In genomic region chr4:152021568-152022097, GRCm38 (mm10) we compare ENCODE assay signal across 24 mouse cellular contexts. TPM values are rescaled to one million over a fixed set of nuclear protein-coding genes. Genes with fewer than 3 reads are reported as not detected.
DNase-seq lines count a peak whose midpoint lies in the region; ATAC-seq and TF ChIP-seq lines count a peak whose summit lies in the region.
"Had no signal": no experiment of that assay in that cellular context is flagged by ENCODE, and none has a peak within 500 bp of the region (broad histone marks: within the 10 kb centered on the region; RNA-seq: fewer than 3 reads in every experiment).

No protein-coding gene starts in this region.

- dilution Hi-C loops in CH12.LX (cut with MboI; ENCODE audit: extremely low pct_ligation_motif_present, extremely low pct_unique_long_range_greater_than_20kb, low sequenced_read_pairs) = no loop called here

- H3K27ac ChIP-seq in heart, adult 2 months = no peak overlapping the region
- no peak overlapping the region for H3K27ac ChIP-seq in heart, embryonic 12.5 days (ENCODE audit: poor library complexity, severe bottlenecking)
- no peak overlapping the region for H3K27ac ChIP-seq in liver, embryonic 14.5 days
- H3K27ac ChIP-seq in CH12.LX (ENCODE audit: insufficient read depth, low read depth) (no peak overlapping the region), ES-E14 (ENCODE audit: insufficient read depth, low read depth, low read length, poor library complexity, severe bottlenecking) (no peak overlapping the region)
- H3K27ac ChIP-seq in forebrain, embryonic 10.5 days = no peak overlapping the region
- no peak overlapping the region for H3K27ac ChIP-seq in heart, embryonic 10.5 days
- H3K27ac ChIP-seq: embryonic facial prominence, embryonic 13.5 days; forebrain, embryonic 15.5 days; hindbrain, embryonic 15.5 days; kidney, postnatal 0 days; liver, embryonic 15.5 days; neural tube, embryonic 15.5 days had no signal

- 0 out of 2 replicates have a peak, but pooled peaks have one; percentile 8 for TF ChIP-seq CTCF in heart, adult 2 months (IDR thresholded peaks at IDR 0.05)
- peak; percentile 50 for TF ChIP-seq CTCF in liver, embryonic 14.5 days (IDR thresholded peaks at IDR 0.05; ENCODE audit: low read depth)
- peak in 1 of 2 experiments; percentile 43; a peak in 2 of 4 replicates for TF ChIP-seq CTCF in CH12.LX (conservative IDR thresholded peaks at IDR 0.05 in 1 of 2, IDR thresholded peaks at IDR 0.05 in 1 of 2; ENCODE audit: low read depth in 2 of 2, low read length in 2 of 2)

- H3K79me2 ChIP-seq in heart, adult 2 months (replicated peaks; ENCODE audit: control insufficient read depth, insufficient read depth, low read length) = no peaks in the 10 kb centered on the region; the same call in 1 of the 2 replicates
- peaks cover 19% of the 10 kb centered on the region for H3K79me2 ChIP-seq in CH12.LX (replicated peaks; ENCODE audit: control insufficient read depth, extremely low read depth, insufficient read depth, poor library complexity, severe bottlenecking)

- no peak for DNase-seq in heart, adult 2 months
- DNase-seq in liver, embryonic 14.5 days (ENCODE audit: low read depth in 3 of 3, low spot score in 3 of 3) = no peak
- DNase-seq in liver (no peak), CH12.LX (ENCODE audit: extremely low read depth) (no peak), ES-E14 (ENCODE audit: low read depth, low spot score) (no peak)
- DNase-seq in forebrain, embryonic 10.5 days (ENCODE audit: extremely low spot score, low spot score) = no peak
- DNase-seq in heart, embryonic 10.5 days (ENCODE audit: low spot score) = no peak
- DNase-seq: adrenal gland, postnatal 10 days; cerebellum, adult 11 months; gastrocnemius, postnatal 36 days; heart, postnatal 14 days; layer of hippocampus, postnatal 36 days; thymus, postnatal 4 days had no signal

- peaks cover 6% of the 10 kb centered on the region for H3K4me1 ChIP-seq in heart, adult 2 months (ENCODE audit: control insufficient read depth, insufficient read depth, low read length)
- peaks cover 26% of the 10 kb centered on the region for H3K4me1 ChIP-seq in heart, embryonic 12.5 days (replicated peaks)
- H3K4me1 ChIP-seq in liver, embryonic 14.5 days (replicated peaks; ENCODE audit: control insufficient read depth in 2 of 2, insufficient read depth in 2 of 2, low read length in 1 of 2) = peaks cover 2 to 8% of the 10 kb centered on the region in 2 experiments; a peak in 3 of 4 replicates
- H3K4me1 ChIP-seq in CH12.LX (ENCODE audit: control insufficient read depth in 1 of 2, insufficient read depth in 2 of 2) (peaks cover 11 to 22% of the 10 kb centered on the region in 2 experiments), ES-E14 (ENCODE audit: control insufficient read depth in 2 of 2, insufficient read depth in 2 of 2, low read length in 2 of 2, poor library complexity in 1 of 2) (peaks cover 0 to 22% of the 10 kb centered on the region in 2 experiments; a peak in 2 of 4 replicates)
- peaks cover 22% of the 10 kb centered on the region for H3K4me1 ChIP-seq in forebrain, embryonic 10.5 days
- H3K4me1 ChIP-seq in heart, embryonic 10.5 days = peaks cover 28% of the 10 kb centered on the region

- no peaks in the 10 kb centered on the region for H3K9me3 ChIP-seq in heart, embryonic 12.5 days (replicated peaks)
- no peaks in the 10 kb centered on the region for H3K9me3 ChIP-seq in liver, embryonic 14.5 days (ENCODE audit: control insufficient read depth, low read length)
- H3K9me3 ChIP-seq in CH12.LX (replicated peaks; ENCODE audit: low read length) (no peaks in the 10 kb centered on the region), ES-E14 (ENCODE audit: control insufficient read depth, insufficient read depth, low read depth, low read length) (no peaks in the 10 kb centered on the region)
- no peaks in the 10 kb centered on the region for H3K9me3 ChIP-seq in forebrain, embryonic 10.5 days
- no peaks in the 10 kb centered on the region for H3K9me3 ChIP-seq in heart, embryonic 10.5 days
- H3K9me3 ChIP-seq: embryonic facial prominence, embryonic 13.5 days; forebrain, embryonic 15.5 days; hindbrain, embryonic 15.5 days; liver, embryonic 15.5 days; neural tube, embryonic 15.5 days had no signal

- TF ChIP-seq POLR2A in heart, adult 2 months (IDR thresholded peaks at IDR 0.05; ENCODE audit: insufficient read depth, low read depth, low read length) = no peak
- TF ChIP-seq POLR2A in CH12.LX (IDR thresholded peaks at IDR 0.05; ENCODE audit: low read depth, low read length) = no peak

- H3K4me3 ChIP-seq in heart, adult 2 months = no peak overlapping the region
- no peak overlapping the region for H3K4me3 ChIP-seq in heart, embryonic 12.5 days
- no peak overlapping the region for H3K4me3 ChIP-seq in liver, embryonic 14.5 days (ENCODE audit: insufficient read depth in 1 of 2, low read depth in 2 of 2, low read length in 2 of 2)
- H3K4me3 ChIP-seq in CH12.LX (replicated peaks in 1 of 3; ENCODE audit: low read depth in 2 of 3, low read length in 2 of 3, poor library complexity in 1 of 3) (no peak overlapping the region), ES-E14 (ENCODE audit: insufficient read depth in 1 of 2, low read depth in 1 of 2, low read length in 2 of 2, poor library complexity in 1 of 2, severe bottlenecking in 1 of 2) (no peak overlapping the region)
- no peak overlapping the region for H3K4me3 ChIP-seq in forebrain, embryonic 10.5 days
- no peak overlapping the region for H3K4me3 ChIP-seq in heart, embryonic 10.5 days
- H3K4me3 ChIP-seq: embryonic facial prominence, embryonic 13.5 days; forebrain, embryonic 15.5 days; hindbrain, embryonic 15.5 days; liver, embryonic 15.5 days; neural tube, embryonic 15.5 days had no signal

- no peaks in the 10 kb centered on the region for H3K27me3 ChIP-seq in heart, adult 2 months (ENCODE audit: control insufficient read depth, insufficient read depth, low read length)
- no peaks in the 10 kb centered on the region for H3K27me3 ChIP-seq in heart, embryonic 12.5 days (replicated peaks)
- no peaks in the 10 kb centered on the region for H3K27me3 ChIP-seq in liver, embryonic 14.5 days (ENCODE audit: control insufficient read depth, insufficient read depth, low read length)
- H3K27me3 ChIP-seq in CH12.LX (replicated peaks) = no peaks in the 10 kb centered on the region
- no peaks in the 10 kb centered on the region for H3K27me3 ChIP-seq in forebrain, embryonic 10.5 days (ENCODE audit: poor library complexity, severe bottlenecking)
- no peaks in the 10 kb centered on the region for H3K27me3 ChIP-seq in heart, embryonic 10.5 days (ENCODE audit: insufficient read depth, poor library complexity, severe bottlenecking)
- H3K27me3 ChIP-seq: embryonic facial prominence, embryonic 13.5 days; forebrain, embryonic 15.5 days; hindbrain, embryonic 15.5 days; liver, embryonic 15.5 days; neural tube, embryonic 15.5 days had no signal

- TF ChIP-seq RAD21 in CH12.LX (IDR thresholded peaks at IDR 0.05; ENCODE audit: low read depth, low read length) = peak; percentile 7

- intact Hi-C loops in heart, adult 2 months (cut with DNase I) = loop anchor here (10.0 kb wide), 1 partner anchor 273 kb away; the partner anchor contains the start of genes Hes3 and Icmt

- no peak for TF ChIP-seq EP300 in heart, adult 2 months (IDR thresholded peaks at IDR 0.05; ENCODE audit: insufficient read depth, low read depth, low read length)
- no peak for TF ChIP-seq EP300 in liver, embryonic 14.5 days (IDR thresholded peaks at IDR 0.05; ENCODE audit: low read depth)
- no peak for TF ChIP-seq EP300 in CH12.LX (IDR thresholded peaks at IDR 0.05; ENCODE audit: low read length)

- no peaks in the 10 kb centered on the region for H3K36me3 ChIP-seq in heart, adult 2 months (ENCODE audit: control insufficient read depth, insufficient read depth, low read length)
- H3K36me3 ChIP-seq in heart, embryonic 12.5 days = peaks cover 78% of the 10 kb centered on the region
- peaks cover 10% of the 10 kb centered on the region for H3K36me3 ChIP-seq in liver, embryonic 14.5 days (replicated peaks; ENCODE audit: control insufficient read depth, insufficient read depth, low read depth)
- H3K36me3 ChIP-seq in CH12.LX (replicated peaks in 1 of 2; ENCODE audit: control insufficient read depth in 1 of 2, insufficient read depth in 1 of 2, low read length in 1 of 2) (peaks cover 59 to 97% of the 10 kb centered on the region in 2 experiments), ES-E14 (ENCODE audit: control insufficient read depth, insufficient read depth, low read length, poor library complexity, severe bottlenecking) (peaks cover 59% of the 10 kb centered on the region)
- peaks cover 95% of the 10 kb centered on the region for H3K36me3 ChIP-seq in forebrain, embryonic 10.5 days (replicated peaks)
- peaks cover 85% of the 10 kb centered on the region for H3K36me3 ChIP-seq in heart, embryonic 10.5 days

- in situ Hi-C loops in CH12.LX (cut with MboI; ENCODE audit: low pct_ligation_motif_present, low pct_unique_long_range_greater_than_20kb, low sequenced_read_pairs) = no loop called here
- in situ Hi-C loops in ES-E14 (cut with MboI; ENCODE audit: low sequenced_read_pairs in 2 of 2, unreplicated experiment in 2 of 2) = no loop called here

- H3K4me2 ChIP-seq in heart, embryonic 12.5 days = no peak overlapping the region
- H3K4me2 ChIP-seq in liver, embryonic 14.5 days (ENCODE audit: low read depth) = no peak overlapping the region
- H3K4me2 ChIP-seq in CH12.LX (ENCODE audit: insufficient read depth, low read depth, poor library complexity, severe bottlenecking) = no peak overlapping the region
- H3K4me2 ChIP-seq: embryonic facial prominence, embryonic 13.5 days; forebrain, embryonic 15.5 days; heart, embryonic 11.5 days; hindbrain, embryonic 15.5 days; liver, embryonic 15.5 days; neural tube, embryonic 15.5 days had no signal

- WGBS in heart, adult 2 months = 73% methylated on average over 12 of the region's 12 CpGs
- WGBS in heart, embryonic 12.5 days = 74% methylated on average over 12 of the region's 12 CpGs
- WGBS in liver, embryonic 14.5 days (ENCODE audit: insufficient replicate concordance) = 72% methylated on average over 12 of the region's 12 CpGs
- WGBS in forebrain, embryonic 10.5 days = 79% methylated on average over 12 of the region's 12 CpGs
- 76% methylated on average over 12 of the region's 12 CpGs for WGBS in heart, embryonic 10.5 days

- ATAC-seq in heart, embryonic 12.5 days (ENCODE audit: insufficient number of reproducible peaks, low FRiP score) = no peak
- ATAC-seq in liver, embryonic 14.5 days (ENCODE audit: insufficient read depth) = no peak
- ATAC-seq: activated CD4-positive, CD25-positive, alpha-beta regulatory T cell, adult 4 months; forebrain, embryonic 15.5 days; intestine, embryonic 16.5 days; midbrain, embryonic 16.5 days had no signal

- H3K9ac ChIP-seq in heart, adult 2 months (ENCODE audit: low read depth, low read length) = no peak overlapping the region
- H3K9ac ChIP-seq in heart, embryonic 12.5 days = no peak overlapping the region
- H3K9ac ChIP-seq in liver, embryonic 14.5 days (replicated peaks) = no peak overlapping the region
- no peak overlapping the region for H3K9ac ChIP-seq in CH12.LX (ENCODE audit: insufficient read depth, low read depth)
- no peak overlapping the region for H3K9ac ChIP-seq in ES-E14 (ENCODE audit: insufficient read depth, low read depth, low read length, poor library complexity, severe bottlenecking)
- H3K9ac ChIP-seq: embryonic facial prominence, embryonic 13.5 days; forebrain, embryonic 15.5 days; hindbrain, embryonic 15.5 days; liver, embryonic 15.5 days; neural tube, embryonic 15.5 days had no signal

RNA-seq across cellular contexts. Expression of gene Zbtb48, which starts 5.8 kb away (rescaled TPM):
- 1 to 10 TPM; 4.3 to 5.6 TPM for total RNA-seq in heart, adult 2 months (2021)
- polyA plus RNA-seq in heart, adult 2 months (2012; rRNA removed) = 5.0 and 8.8 TPM in 2 replicates
- 13.9 and 15.1 TPM in 2 replicates for polyA plus RNA-seq in heart, embryonic 12.5 days (2016; fragmentation: Nextera tagmentation; extraction: Ambion mirVana)
- 8.2 and 10.7 TPM in 2 replicates for polyA plus RNA-seq in liver, embryonic 14.5 days (2012; rRNA removed)
- 6.4 and 8.8 TPM in 2 replicates for polyA plus RNA-seq in liver, embryonic 14.5 days (2014; fragmentation: Nextera tagmentation; extraction: Ambion mirVana)
- total RNA-seq in CH12.LX (2012; rRNA removed) = 7.4 and 10.5 TPM in 2 replicates
- total RNA-seq in CH12.LX (2014; rRNA removed) = 8.6 and 10.5 TPM in 2 replicates
- polyA plus RNA-seq in CH12.LX (2012; ENCODE audit: insufficient read length, low read depth) = 13.6 and 14.0 TPM in 2 replicates
- 18.7 and 31.7 TPM in 2 replicates for total RNA-seq in ES-E14 (2012; rRNA removed)
- polyA plus RNA-seq in forebrain, embryonic 10.5 days (2016; fragmentation: Nextera tagmentation; extraction: Ambion mirVana) = 24.1 and 24.4 TPM in 2 replicates
- polyA plus RNA-seq in heart, embryonic 10.5 days (2016; fragmentation: Nextera tagmentation; extraction: Ambion mirVana) = 16.6 and 21.0 TPM in 2 replicates

RNA-seq across cellular contexts. Expression of gene Klhl21, which starts 13.0 kb away (rescaled TPM):
- 10 to 100 TPM; 69.9 to 93.5 TPM for total RNA-seq in heart, adult 2 months (2021)
- polyA plus RNA-seq in heart, adult 2 months (2012; rRNA removed) = 50.4 and 56.2 TPM in 2 replicates
- polyA plus RNA-seq in heart, embryonic 12.5 days (2016; fragmentation: Nextera tagmentation; extraction: Ambion mirVana) = 41.0 and 41.4 TPM in 2 replicates
- 4.4 and 5.3 TPM in 2 replicates for polyA plus RNA-seq in liver, embryonic 14.5 days (2012; rRNA removed)
- polyA plus RNA-seq in liver, embryonic 14.5 days (2014; fragmentation: Nextera tagmentation; extraction: Ambion mirVana) = 2.3 and 2.8 TPM in 2 replicates
- total RNA-seq in CH12.LX (2012; rRNA removed) (7.1 and 9.5 TPM in 2 replicates), CH12.LX (2014; rRNA removed) (4.4 and 4.9 TPM in 2 replicates), ES-E14 (2012; rRNA removed) (19.7 and 21.0 TPM in 2 replicates)
- 9.1 and 9.4 TPM in 2 replicates for polyA plus RNA-seq in CH12.LX (2012; ENCODE audit: insufficient read length, low read depth)
- polyA plus RNA-seq in forebrain, embryonic 10.5 days (2016; fragmentation: Nextera tagmentation; extraction: Ambion mirVana) = 8.1 and 8.3 TPM in 2 replicates
- polyA plus RNA-seq in heart, embryonic 10.5 days (2016; fragmentation: Nextera tagmentation; extraction: Ambion mirVana) = 28.4 and 42.2 TPM in 2 replicates

RNA-seq across cellular contexts. Expression of gene Tas1r1, which starts 16.7 kb away (rescaled TPM):
- total RNA-seq in heart, adult 2 months (2021) = under 1 TPM; 0.08 to 0.11 TPM
- polyA plus RNA-seq in heart, adult 2 months (2012; rRNA removed) = 0.08 TPM in 1 of 2 replicates, not detected in the other
- 0.06 and 0.13 TPM in 2 replicates for polyA plus RNA-seq in heart, embryonic 12.5 days (2016; fragmentation: Nextera tagmentation; extraction: Ambion mirVana)
- 0.03 and 0.06 TPM in 2 replicates for polyA plus RNA-seq in liver, embryonic 14.5 days (2012; rRNA removed)
- polyA plus RNA-seq in liver, embryonic 14.5 days (2014; fragmentation: Nextera tagmentation; extraction: Ambion mirVana) = not detected in 2 replicates
- total RNA-seq in CH12.LX (2012; rRNA removed) (0.13 and 0.21 TPM in 2 replicates), CH12.LX (2014; rRNA removed) (not detected in 2 replicates), ES-E14 (2012; rRNA removed) (1.9 and 3.0 TPM in 2 replicates)
- polyA plus RNA-seq in CH12.LX (2012; ENCODE audit: insufficient read length, low read depth) = not detected in 2 replicates
- 0.48 and 0.79 TPM in 2 replicates for polyA plus RNA-seq in forebrain, embryonic 10.5 days (2016; fragmentation: Nextera tagmentation; extraction: Ambion mirVana)
- polyA plus RNA-seq in heart, embryonic 10.5 days (2016; fragmentation: Nextera tagmentation; extraction: Ambion mirVana) = 0.11 and 0.19 TPM in 2 replicates
- total RNA-seq: adrenal gland, postnatal 10 days had no signal
- polyA plus RNA-seq: activated CD4-positive, CD25-positive, alpha-beta regulatory T cell, adult 4 months had no signal

RNA-seq across cellular contexts. Expression of gene Nol9, which starts 17.5 kb away (rescaled TPM):
- total RNA-seq in heart, adult 2 months (2021) = 1 to 10 TPM; 9.7 to 9.8 TPM
- polyA plus RNA-seq in heart, adult 2 months (2012; rRNA removed) = 7.3 and 9.7 TPM in 2 replicates
- 23.1 and 25.8 TPM in 2 replicates for polyA plus RNA-seq in heart, embryonic 12.5 days (2016; fragmentation: Nextera tagmentation; extraction: Ambion mirVana)
- polyA plus RNA-seq in liver, embryonic 14.5 days (2012; rRNA removed) = 9.8 and 11.1 TPM in 2 replicates
- polyA plus RNA-seq in liver, embryonic 14.5 days (2014; fragmentation: Nextera tagmentation; extraction: Ambion mirVana) = 11.5 and 16.3 TPM in 2 replicates
- total RNA-seq in CH12.LX (2012; rRNA removed) (44.8 and 53.6 TPM in 2 replicates), CH12.LX (2014; rRNA removed) (44.7 and 47.2 TPM in 2 replicates), ES-E14 (2012; rRNA removed) (70.1 and 81.7 TPM in 2 replicates)
- polyA plus RNA-seq in CH12.LX (2012; ENCODE audit: insufficient read length, low read depth) = 54.3 and 60.5 TPM in 2 replicates
- 42.0 and 43.0 TPM in 2 replicates for polyA plus RNA-seq in forebrain, embryonic 10.5 days (2016; fragmentation: Nextera tagmentation; extraction: Ambion mirVana)
- polyA plus RNA-seq in heart, embryonic 10.5 days (2016; fragmentation: Nextera tagmentation; extraction: Ambion mirVana) = 26.5 and 36.9 TPM in 2 replicates

RNA-seq across cellular contexts. Expression of gene Phf13, which starts 25.6 kb away (rescaled TPM):
- total RNA-seq in heart, adult 2 months (2021) = 1 to 10 TPM; 4.5 to 4.8 TPM
- 3.0 and 3.7 TPM in 2 replicates for polyA plus RNA-seq in heart, adult 2 months (2012; rRNA removed)
- 26.7 and 27.0 TPM in 2 replicates for polyA plus RNA-seq in heart, embryonic 12.5 days (2016; fragmentation: Nextera tagmentation; extraction: Ambion mirVana)
- polyA plus RNA-seq in liver, embryonic 14.5 days (2012; rRNA removed) = 2.8 and 2.9 TPM in 2 replicates
- 3.7 and 5.2 TPM in 2 replicates for polyA plus RNA-seq in liver, embryonic 14.5 days (2014; fragmentation: Nextera tagmentation; extraction: Ambion mirVana)
- total RNA-seq in CH12.LX (2012; rRNA removed) (4.9 and 5.0 TPM in 2 replicates), CH12.LX (2014; rRNA removed) (1.9 and 2.1 TPM in 2 replicates), ES-E14 (2012; rRNA removed) (22.2 and 29.2 TPM in 2 replicates)
- polyA plus RNA-seq in CH12.LX (2012; ENCODE audit: insufficient read length, low read depth) = 3.9 and 4.9 TPM in 2 replicates
- polyA plus RNA-seq in forebrain, embryonic 10.5 days (2016; fragmentation: Nextera tagmentation; extraction: Ambion mirVana) = 24.1 and 26.1 TPM in 2 replicates
- 22.9 and 26.2 TPM in 2 replicates for polyA plus RNA-seq in heart, embryonic 10.5 days (2016; fragmentation: Nextera tagmentation; extraction: Ambion mirVana)
